Mouse (Mus musculus) embryonic facial prominence, embryonic 14.5 days (tissue): ENCODE results near the gene P2ry10. TPM values are rescaled to one million over a fixed set of nuclear protein-coding genes. Genes with fewer than 3 reads are reported as not detected.
A peak's percentile ranks its signal among the peaks of the same experiment; 100 is the strongest.
"Not testable (repeated sequence)": the region's sequence is repeated elsewhere in the genome, so short reads cannot be mapped to it uniquely, and the experiment has no call there.

Experiments used
- ATAC-seq: fragments of 200-750 bp; cut with Nextera tagmentation; 2 replicates; pipeline ENCODE4 v1.8.0; 2017; ENCODE audit warnings: low read depth, moderate number of reproducible peaks, moderate TSS enrichment
- DNase-seq: peaks from one replicate; pipeline ENCODE4 v3.0.0-alpha.2; 2015; ENCODE audit warnings: low spot score
- H3K27ac ChIP-seq: fragments of 300-500 bp; sonication (generic); replicated peaks from 2 replicates; pipeline ENCODE4 v1.5.1; 2014; ENCODE audit warnings: low read depth, mild to moderate bottlenecking, low read length, moderate library complexity
- H3K27me3 ChIP-seq: fragments of 300-500 bp; sonication (generic); replicated peaks from 2 replicates; pipeline ENCODE4 v1.6.1; 2014; ENCODE audit warnings: low read length; ENCODE audit not compliant: control insufficient read depth, insufficient read depth
- H3K36me3 ChIP-seq: fragments of 300-500 bp; sonication (generic); 2 replicates; pipeline ENCODE4 v1.6.1; 2014; ENCODE audit warnings: low read length, mixed read lengths; ENCODE audit not compliant: control insufficient read depth, insufficient read depth
- H3K4me1 ChIP-seq: fragments of 300-500 bp; sonication (generic); 2 replicates; pipeline ENCODE4 v1.6.1; 2014; ENCODE audit warnings: antibody characterized with exemption, low read length; ENCODE audit not compliant: control insufficient read depth, insufficient read depth
- H3K4me2 ChIP-seq: fragments of 300-500 bp; sonication (generic); 2 replicates; pipeline ENCODE4 v1.6.1; 2014; ENCODE audit warnings: low read depth, mild to moderate bottlenecking, low read length, moderate library complexity, mixed read lengths
- H3K4me3 ChIP-seq: fragments of 300-500 bp; sonication (generic); 2 replicates; pipeline ENCODE4 v1.5.1; 2014; ENCODE audit warnings: low read depth, mild to moderate bottlenecking, low read length
- H3K9ac ChIP-seq: fragments of 300-500 bp; sonication (generic); 2 replicates; pipeline ENCODE4 v1.6.1; 2014; ENCODE audit warnings: low read depth, mild to moderate bottlenecking, low read length, moderate library complexity, mixed read lengths
- H3K9me3 ChIP-seq: fragments of 300-500 bp; sonication (generic); 2 replicates; pipeline ENCODE4 v1.6.1; 2016; ENCODE audit warnings: low read length; ENCODE audit not compliant: control insufficient read depth
- WGBS: fragments of 180-500 bp; shearing (Covaris S2); extraction: QIAGEN DNeasy Blood & Tissue Kit; methylation state at CpG from one replicate; pipeline ENCODE4 v1.1.7; 2014; 5-methylcytosine and 5-hydroxymethylcytosine counted together
- polyA plus RNA-seq: library from polyadenylated mRNA; unstranded; fragments of >200 nt; fragmentation: Nextera tagmentation; extraction: Ambion mirVana; gene quantifications from 2 replicates; pipeline ENCODE4 v1.2.1, GENCODE M21; 2014

The P2ry10 gene
- polyA plus RNA-seq: 0.43 and 0.47 TPM in 2 replicates

GRCm38 (mm10) chrX:107088177-107088576 lies at the start of gene P2ry10:
Gene P2ry10, plus strand, starts transcription at chrX:107088492.
- WGBS: 47% methylated on average over 4 of the region's 4 CpGs
- H3K4me3 ChIP-seq: no peak within 1 kb of the TSS
- no peak for ATAC-seq

GRCm38 (mm10) chrX:107039146-107039545 lies 49.1 kb upstream of the P2ry10 start:
- Histone ChIP-seq H3K27ac (no peak overlapping the region), H3K4me2 (no peak overlapping the region), H3K4me3 (no peak overlapping the region), H3K9me3 (no peaks in the 10 kb centered on the region), H3K27me3 (no peaks in the 10 kb centered on the region), H3K36me3 (no peaks in the 10 kb centered on the region), H3K9ac (no peak overlapping the region), H3K4me1 (no peaks in the 10 kb centered on the region)
- DNase-seq (peak; percentile 19), ATAC-seq (no peak)

More at GRCm38 (mm10) chrX:107088177-107088576, at the start of gene P2ry10:
- no peaks in the 10 kb centered on the region for H3K36me3 ChIP-seq
- no peaks in the 10 kb centered on the region for H3K9me3 ChIP-seq
- H3K27ac ChIP-seq: no peak within 1 kb of the TSS
- no peak for DNase-seq
- no peak within 1 kb of the TSS for H3K9ac ChIP-seq
- no peaks in the 10 kb centered on the region for H3K27me3 ChIP-seq
- H3K4me2 ChIP-seq: no peak within 1 kb of the TSS
- no peaks in the 10 kb centered on the region for H3K4me1 ChIP-seq

GRCm38 (mm10) chrX:107039635-107040034 lies 48.7 kb upstream of the P2ry10 start:
- H3K9ac ChIP-seq: no peak overlapping the region
- no peak overlapping the region for H3K27ac ChIP-seq
- DNase-seq (no peak), ATAC-seq (no peak)
- 68% methylated on average over 2 of the region's 2 CpGs for WGBS
- H3K9me3 ChIP-seq: no peaks in the 10 kb centered on the region
- no peaks in the 10 kb centered on the region for H3K4me1 ChIP-seq
- H3K4me2 ChIP-seq: no peak overlapping the region
- H3K36me3 ChIP-seq: no peaks in the 10 kb centered on the region
- no peak overlapping the region for H3K4me3 ChIP-seq
- H3K27me3 ChIP-seq: no peaks in the 10 kb centered on the region

GRCm38 (mm10) chrX:107042367-107042766 lies 45.9 kb upstream of the P2ry10 start:
- WGBS: 91% methylated on average over 2 of the region's 2 CpGs
- no peak overlapping the region for H3K4me2 ChIP-seq
- ATAC-seq (no peak), DNase-seq (no peak)
- no peak overlapping the region for H3K27ac ChIP-seq
- no peaks in the 10 kb centered on the region for H3K4me1 ChIP-seq
- H3K9ac ChIP-seq: no peak overlapping the region
- H3K36me3 ChIP-seq: no peaks in the 10 kb centered on the region
- no peaks in the 10 kb centered on the region for H3K9me3 ChIP-seq
- H3K4me3 ChIP-seq: no peak overlapping the region
- no peaks in the 10 kb centered on the region for H3K27me3 ChIP-seq

GRCm38 (mm10) chrX:107083407-107083806 lies 4.9 kb upstream of the P2ry10 start:
- not testable (repeated sequence) for DNase-seq

GRCm38 (mm10) chrX:107084320-107084719 lies 4.0 kb upstream of the P2ry10 start:
- ATAC-seq: no peak
- Histone ChIP-seq H3K27me3 (no peaks in the 10 kb centered on the region), H3K36me3 (no peaks in the 10 kb centered on the region), H3K9ac (no peak overlapping the region), H3K9me3 (no peaks in the 10 kb centered on the region), H3K4me3 (no peak overlapping the region), H3K4me2 (no peak overlapping the region), H3K27ac (no peak overlapping the region), H3K4me1 (no peaks in the 10 kb centered on the region)
- no peak for DNase-seq

More at GRCm38 (mm10) chrX:107083407-107083806, 4.9 kb upstream of the P2ry10 start:
- not testable (repeated sequence) for H3K4me2 ChIP-seq, H3K4me1 ChIP-seq, H3K4me3 ChIP-seq, H3K9me3 ChIP-seq, ATAC-seq, H3K36me3 ChIP-seq, H3K9ac ChIP-seq, H3K27ac ChIP-seq, H3K27me3 ChIP-seq
- 100% methylated on average over 2 of the region's 2 CpGs for WGBS

- Histone ChIP-seq H3K9ac (no peak overlapping the region), H3K4me3 (no peak overlapping the region), H3K4me2 (no peak overlapping the region), H3K27me3 (no peaks in the 10 kb centered on the region), H3K9me3 (no peaks in the 10 kb centered on the region), H3K4me1 (no peaks in the 10 kb centered on the region), H3K27ac (no peak overlapping the region), H3K36me3 (no peaks in the 10 kb centered on the region)
- ATAC-seq (no peak), DNase-seq (no peak)
- 69% methylated on average over 5 of the region's 5 CpGs for WGBS
These were observed 839 bp downstream of the P2ry10 start for GRCm38 (mm10) chrX:107089131-107089530.

- DNase-seq (no peak), ATAC-seq (no peak)
- no peak overlapping the region for H3K4me2 ChIP-seq
- no peak overlapping the region for H3K27ac ChIP-seq
- no peak overlapping the region for H3K4me3 ChIP-seq
- no peaks in the 10 kb centered on the region for H3K9me3 ChIP-seq
- no peaks in the 10 kb centered on the region for H3K4me1 ChIP-seq
- WGBS: 71% methylated on average over 1 of the region's 1 CpGs
- H3K27me3 ChIP-seq: no peaks in the 10 kb centered on the region
- no peak overlapping the region for H3K9ac ChIP-seq
- no peaks in the 10 kb centered on the region for H3K36me3 ChIP-seq
These were observed 1.6 kb downstream of the P2ry10 start for GRCm38 (mm10) chrX:107089930-107090329.

GRCm38 (mm10) chrX:107095633-107096032 lies 7.3 kb downstream of the P2ry10 start:
- DNase-seq: no peak
- H3K4me2 ChIP-seq: no peak overlapping the region
- no peak for ATAC-seq
- H3K9ac ChIP-seq: no peak overlapping the region
- H3K36me3 ChIP-seq: no peaks in the 10 kb centered on the region
- H3K27ac ChIP-seq: no peak overlapping the region
- no peaks in the 10 kb centered on the region for H3K27me3 ChIP-seq
- H3K9me3 ChIP-seq: no peaks in the 10 kb centered on the region
- no peak overlapping the region for H3K4me3 ChIP-seq
- 66% methylated on average over 3 of the region's 3 CpGs for WGBS
- H3K4me1 ChIP-seq: no peaks in the 10 kb centered on the region
